Mouse (Mus musculus): ENCODE measurements around the gene Sgip1. TPM values are rescaled to one million over a fixed set of nuclear protein-coding genes. Genes with fewer than 3 reads are reported as not detected.

Gene Sgip1
- polyA plus RNA-seq, 1 experiment from 2014 or later, result 3.2 TPM

DNA sequence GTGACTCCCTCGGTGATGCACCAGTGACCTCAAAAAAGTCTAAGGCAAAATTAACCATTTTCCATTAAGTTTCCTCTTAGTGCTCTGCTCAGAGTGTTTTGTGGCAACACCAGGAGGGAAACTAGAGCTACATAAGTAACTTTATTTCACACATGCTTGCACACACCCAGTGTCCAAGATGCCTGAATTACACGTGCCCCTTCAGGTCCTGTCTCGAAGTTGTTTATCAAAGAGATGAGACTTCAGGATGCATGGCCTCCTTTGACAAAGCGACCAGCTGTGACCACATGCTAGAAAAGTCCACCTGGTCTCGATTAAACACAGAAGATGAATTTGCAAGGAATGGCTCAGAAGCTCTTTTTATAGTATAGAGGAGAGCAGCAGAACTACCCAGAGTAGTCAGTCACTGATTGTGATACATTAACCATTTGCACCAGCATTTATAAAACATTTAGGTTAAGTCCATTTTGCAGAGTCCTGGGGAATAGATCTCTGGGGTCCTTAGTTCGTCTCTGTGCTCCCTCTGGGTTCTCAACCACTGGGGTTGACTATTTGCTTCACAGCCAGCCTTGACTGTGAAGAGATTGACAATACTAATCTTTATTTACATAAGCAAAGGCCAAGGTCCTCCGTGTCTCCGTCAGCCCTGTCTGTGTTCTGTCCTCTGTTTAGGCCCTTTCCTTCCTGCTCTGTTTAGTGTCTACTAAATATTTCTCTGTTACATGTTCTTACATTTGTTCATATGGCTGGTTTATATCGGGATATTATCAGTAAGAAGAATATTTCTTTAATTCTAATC is 70.1 kb downstream of the Sgip1 start:
- peaks cover 2% of the 10 kb centered on the region; the same call in 1 of the 2 replicates for H3K4me1 ChIP-seq (ENCODE audit: control insufficient read depth, insufficient read depth, low read length)
- H3K9ac ChIP-seq (ENCODE audit: low read depth, low read length), result no peak overlapping the region
- H3K4me3 ChIP-seq (ENCODE audit: low read depth, low read length), result no peak overlapping the region
- ATAC-seq (replicated peaks; ENCODE audit: insufficient number of reproducible peaks, low FRiP score, low TSS enrichment), result no peak
- no peak overlapping the region for H3K27ac ChIP-seq (ENCODE audit: low read depth, low read length)
- no peaks in the 10 kb centered on the region for H3K36me3 ChIP-seq (ENCODE audit: control insufficient read depth, insufficient read depth, low read length)
- no peaks in the 10 kb centered on the region for H3K27me3 ChIP-seq (ENCODE audit: control insufficient read depth, insufficient read depth, low read length)
- no peak overlapping the region for H3K4me2 ChIP-seq
- WGBS (ENCODE audit: insufficient replicate concordance), result 53% methylated on average over 9 of the region's 9 CpGs
- H3K9me3 ChIP-seq (replicated peaks; ENCODE audit: control insufficient read depth, low read length), result no peaks in the 10 kb centered on the region

DNA sequence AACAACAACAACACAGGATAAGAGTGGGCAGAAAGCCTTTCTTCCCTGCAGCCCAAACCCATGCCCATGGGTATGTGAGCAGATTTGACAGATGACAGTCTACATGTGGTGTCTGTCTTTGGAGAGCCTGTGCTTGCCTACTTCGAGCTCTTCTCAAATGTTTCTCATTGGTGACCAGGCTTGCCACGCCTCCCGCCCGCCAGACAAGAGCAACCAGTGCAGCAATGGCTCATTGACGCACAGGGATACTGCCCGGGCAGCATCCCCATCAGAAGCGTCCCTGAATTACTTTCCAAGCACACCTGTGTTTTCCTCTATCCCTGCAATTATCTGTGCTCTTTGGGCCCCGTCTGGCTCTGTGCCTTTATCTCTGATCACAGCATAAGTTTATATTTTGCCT is 72.2 kb downstream of the Sgip1 start:
- WGBS (ENCODE audit: insufficient replicate concordance), result 79% methylated on average over 8 of the region's 8 CpGs

GRCm38 (mm10) chr4:102821786-102822185 is 80.7 kb downstream of the Sgip1 start:
- no peaks in the 10 kb centered on the region for H3K4me1 ChIP-seq (ENCODE audit: control insufficient read depth, insufficient read depth, low read length)
- H3K27me3 ChIP-seq (ENCODE audit: control insufficient read depth, insufficient read depth, low read length), result no peaks in the 10 kb centered on the region
- H3K27ac ChIP-seq (ENCODE audit: low read depth, low read length), result no peak overlapping the region
- H3K4me2 ChIP-seq, result no peak overlapping the region
- no peak overlapping the region for H3K9ac ChIP-seq (ENCODE audit: low read depth, low read length)
- no peak for ATAC-seq (replicated peaks; ENCODE audit: insufficient number of reproducible peaks, low FRiP score, low TSS enrichment)
- H3K36me3 ChIP-seq (ENCODE audit: control insufficient read depth, insufficient read depth, low read length), result no peaks in the 10 kb centered on the region
- no peaks in the 10 kb centered on the region for H3K9me3 ChIP-seq (replicated peaks; ENCODE audit: control insufficient read depth, low read length)
- WGBS (ENCODE audit: insufficient replicate concordance), result 58% methylated on average over 4 of the region's 4 CpGs
- H3K4me3 ChIP-seq (ENCODE audit: low read depth, low read length), result no peak overlapping the region

More for the DNA sequence above, 72.2 kb downstream of the Sgip1 start:
- Histone ChIP-seq H3K4me3 (ENCODE audit: low read depth, low read length) (no peak overlapping the region), H3K9ac (ENCODE audit: low read depth, low read length) (no peak overlapping the region), H3K27me3 (ENCODE audit: control insufficient read depth, insufficient read depth, low read length) (no peaks in the 10 kb centered on the region), H3K4me2 (no peak overlapping the region), H3K27ac (ENCODE audit: low read depth, low read length) (no peak overlapping the region), H3K9me3 (replicated peaks; ENCODE audit: control insufficient read depth, low read length) (no peaks in the 10 kb centered on the region), H3K36me3 (ENCODE audit: control insufficient read depth, insufficient read depth, low read length) (no peaks in the 10 kb centered on the region), H3K4me1 (ENCODE audit: control insufficient read depth, insufficient read depth, low read length) (peaks cover 2% of the 10 kb centered on the region; the same call in 1 of the 2 replicates)
- no peak for ATAC-seq (replicated peaks; ENCODE audit: insufficient number of reproducible peaks, low FRiP score, low TSS enrichment)

DNA sequence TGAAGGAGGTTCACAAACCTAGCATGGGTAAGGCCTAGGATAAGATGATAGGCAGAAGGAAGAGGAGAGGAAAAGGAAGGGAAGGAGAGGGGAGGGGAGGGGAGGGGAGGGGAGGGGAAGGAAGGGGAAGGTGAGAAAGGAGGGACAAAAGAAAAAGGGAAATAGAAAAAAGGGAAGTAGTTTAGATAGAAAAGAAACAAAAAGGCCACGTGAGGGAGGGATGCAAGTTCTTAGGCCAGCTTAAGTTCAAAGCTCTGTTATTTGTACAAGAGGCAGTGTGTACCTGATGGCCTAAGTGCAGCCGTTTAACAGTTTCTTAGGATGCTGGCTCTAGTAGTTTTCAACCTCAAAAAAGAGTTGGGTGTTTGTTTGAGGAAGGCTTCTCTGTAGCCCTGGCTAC is 83.4 kb downstream of the Sgip1 start:
- Histone ChIP-seq H3K36me3 (ENCODE audit: control insufficient read depth, insufficient read depth, low read length) (no peaks in the 10 kb centered on the region), H3K27me3 (ENCODE audit: control insufficient read depth, insufficient read depth, low read length) (no peaks in the 10 kb centered on the region), H3K9me3 (replicated peaks; ENCODE audit: control insufficient read depth, low read length) (no peaks in the 10 kb centered on the region), H3K9ac (ENCODE audit: low read depth, low read length) (no peak overlapping the region), H3K4me3 (ENCODE audit: low read depth, low read length) (no peak overlapping the region), H3K27ac (ENCODE audit: low read depth, low read length) (no peak overlapping the region), H3K4me1 (ENCODE audit: control insufficient read depth, insufficient read depth, low read length) (no peaks in the 10 kb centered on the region), H3K4me2 (no peak overlapping the region)
- WGBS (ENCODE audit: insufficient replicate concordance), result 61% methylated on average over 2 of the region's 2 CpGs
- no peak for ATAC-seq (replicated peaks; ENCODE audit: insufficient number of reproducible peaks, low FRiP score, low TSS enrichment)

GRCm38 (mm10) chr4:102826159-102826558 is 85.1 kb downstream of the Sgip1 start:
- Histone ChIP-seq H3K27ac (ENCODE audit: low read depth, low read length) (no peak overlapping the region), H3K4me3 (ENCODE audit: low read depth, low read length) (no peak overlapping the region), H3K9ac (ENCODE audit: low read depth, low read length) (no peak overlapping the region), H3K4me1 (ENCODE audit: control insufficient read depth, insufficient read depth, low read length) (no peaks in the 10 kb centered on the region), H3K36me3 (ENCODE audit: control insufficient read depth, insufficient read depth, low read length) (no peaks in the 10 kb centered on the region), H3K9me3 (replicated peaks; ENCODE audit: control insufficient read depth, low read length) (no peaks in the 10 kb centered on the region), H3K27me3 (ENCODE audit: control insufficient read depth, insufficient read depth, low read length) (no peaks in the 10 kb centered on the region), H3K4me2 (no peak overlapping the region)
- ATAC-seq (replicated peaks; ENCODE audit: insufficient number of reproducible peaks, low FRiP score, low TSS enrichment), result no peak
- 79% methylated on average over 2 of the region's 2 CpGs for WGBS (ENCODE audit: insufficient replicate concordance)

GRCm38 (mm10) chr4:102828518-102828917 is 87.4 kb downstream of the Sgip1 start:
- Histone ChIP-seq H3K4me2 (no peak overlapping the region), H3K27me3 (ENCODE audit: control insufficient read depth, insufficient read depth, low read length) (0 out of 2 replicates have a peak, but pooled peaks cover 4% of the 10 kb centered on the region), H3K36me3 (ENCODE audit: control insufficient read depth, insufficient read depth, low read length) (no peaks in the 10 kb centered on the region), H3K4me3 (ENCODE audit: low read depth, low read length) (no peak overlapping the region), H3K9me3 (replicated peaks; ENCODE audit: control insufficient read depth, low read length) (no peaks in the 10 kb centered on the region), H3K27ac (ENCODE audit: low read depth, low read length) (no peak overlapping the region), H3K4me1 (ENCODE audit: control insufficient read depth, insufficient read depth, low read length) (no peaks in the 10 kb centered on the region), H3K9ac (ENCODE audit: low read depth, low read length) (no peak overlapping the region)
- WGBS (ENCODE audit: insufficient replicate concordance), result 75% methylated on average over 2 of the region's 2 CpGs
- ATAC-seq (replicated peaks; ENCODE audit: insufficient number of reproducible peaks, low FRiP score, low TSS enrichment), result no peak

GRCm38 (mm10) chr4:102833191-102833590 is 92.1 kb downstream of the Sgip1 start:
- no peaks in the 10 kb centered on the region for H3K9me3 ChIP-seq (replicated peaks; ENCODE audit: control insufficient read depth, low read length)
- H3K9ac ChIP-seq (ENCODE audit: low read depth, low read length), result no peak overlapping the region
- H3K27ac ChIP-seq (ENCODE audit: low read depth, low read length), result no peak overlapping the region
- no peak for ATAC-seq (replicated peaks; ENCODE audit: insufficient number of reproducible peaks, low FRiP score, low TSS enrichment)
- WGBS (ENCODE audit: insufficient replicate concordance), result 81% methylated on average over 1 of the region's 1 CpGs
- no peak overlapping the region for H3K4me3 ChIP-seq (ENCODE audit: low read depth, low read length)
- H3K4me2 ChIP-seq, result no peak overlapping the region
- no peaks in the 10 kb centered on the region for H3K36me3 ChIP-seq (ENCODE audit: control insufficient read depth, insufficient read depth, low read length)
- H3K4me1 ChIP-seq (ENCODE audit: control insufficient read depth, insufficient read depth, low read length), result no peaks in the 10 kb centered on the region
- H3K27me3 ChIP-seq (ENCODE audit: control insufficient read depth, insufficient read depth, low read length), result 0 out of 2 replicates have a peak, but pooled peaks cover 4% of the 10 kb centered on the region

GRCm38 (mm10) chr4:102833726-102834125 is 92.6 kb downstream of the Sgip1 start:
- ATAC-seq (replicated peaks; ENCODE audit: insufficient number of reproducible peaks, low FRiP score, low TSS enrichment), result no peak
- Histone ChIP-seq H3K27ac (ENCODE audit: low read depth, low read length) (no peak overlapping the region), H3K9ac (ENCODE audit: low read depth, low read length) (no peak overlapping the region), H3K27me3 (ENCODE audit: control insufficient read depth, insufficient read depth, low read length) (0 out of 2 replicates have a peak, but pooled peaks cover 4% of the 10 kb centered on the region), H3K4me3 (ENCODE audit: low read depth, low read length) (no peak overlapping the region), H3K4me2 (no peak overlapping the region), H3K36me3 (ENCODE audit: control insufficient read depth, insufficient read depth, low read length) (no peaks in the 10 kb centered on the region), H3K4me1 (ENCODE audit: control insufficient read depth, insufficient read depth, low read length) (no peaks in the 10 kb centered on the region), H3K9me3 (replicated peaks; ENCODE audit: control insufficient read depth, low read length) (no peaks in the 10 kb centered on the region)
- 79% methylated on average over 2 of the region's 2 CpGs for WGBS (ENCODE audit: insufficient replicate concordance)

GRCm38 (mm10) chr4:102834710-102835109 is 93.6 kb downstream of the Sgip1 start:
- ATAC-seq (replicated peaks; ENCODE audit: insufficient number of reproducible peaks, low FRiP score, low TSS enrichment), result no peak
- no peak overlapping the region for H3K4me3 ChIP-seq (ENCODE audit: low read depth, low read length)

More at GRCm38 (mm10) chr4:102834710-102835109, 93.6 kb downstream of the Sgip1 start:
- no peak overlapping the region for H3K27ac ChIP-seq (ENCODE audit: low read depth, low read length)
- H3K36me3 ChIP-seq (ENCODE audit: control insufficient read depth, insufficient read depth, low read length), result no peaks in the 10 kb centered on the region
- no peak overlapping the region for H3K4me2 ChIP-seq
- no peaks in the 10 kb centered on the region for H3K4me1 ChIP-seq (ENCODE audit: control insufficient read depth, insufficient read depth, low read length)
- 63% methylated on average over 1 of the region's 1 CpGs for WGBS (ENCODE audit: insufficient replicate concordance)
- 0 out of 2 replicates have a peak, but pooled peaks cover 4% of the 10 kb centered on the region for H3K27me3 ChIP-seq (ENCODE audit: control insufficient read depth, insufficient read depth, low read length)
- H3K9ac ChIP-seq (ENCODE audit: low read depth, low read length), result no peak overlapping the region
- H3K9me3 ChIP-seq (replicated peaks; ENCODE audit: control insufficient read depth, low read length), result no peaks in the 10 kb centered on the region

Measured in heart, embryonic 11.5 days (tissue).